Mouse (Mus musculus) liver, adult (tissue): ENCODE data around the gene Adnp.

Source experiments
- GATA4 ChIP-seq: IDR thresholded peaks from 2 replicates; pipeline ENCODE4 v1.6.1; 2014; ENCODE audit warnings: mild to moderate bottlenecking, low read length; ENCODE audit not compliant: insufficient replicate concordance

Adnp gene

GRCm38 (mm10) chr2:168229116-168230025 is 22.5 kb upstream of the Adnp start:
- no peak for TF ChIP-seq GATA4

GRCm38 (mm10) chr2:168223326-168223725 is 16.4 kb upstream of the Adnp start:
- no peak for TF ChIP-seq GATA4

GRCm38 (mm10) chr2:168213788-168214397 is 7.0 kb upstream of the Adnp start:
- no peak for TF ChIP-seq GATA4

- no peak for TF ChIP-seq GATA4
Observed at GRCm38 (mm10) chr2:168207883-168208282, 971 bp upstream of the Adnp start.

- TF ChIP-seq GATA4 = no peak
Observed at GRCm38 (mm10) chr2:168205681-168206631, 956 bp downstream of the Adnp start.

- no peak; the same call in 1 of the 2 replicates for TF ChIP-seq GATA4
Observed at GRCm38 (mm10) chr2:168205265-168205664, 1.6 kb downstream of the Adnp start.

GRCm38 (mm10) chr2:168204476-168204999 is 2.4 kb downstream of the Adnp start:
- no peak for TF ChIP-seq GATA4

GRCm38 (mm10) chr2:168200014-168200691 is 6.8 kb downstream of the Adnp start:
- TF ChIP-seq GATA4 = 0 out of 2 replicates have a peak, but pooled peaks have one; percentile 18

- TF ChIP-seq GATA4 = no peak
Observed at GRCm38 (mm10) chr2:168199476-168199875, 7.4 kb downstream of the Adnp start.

GRCm38 (mm10) chr2:168198421-168198820 is 8.5 kb downstream of the Adnp start:
- no peak for TF ChIP-seq GATA4

- no peak for TF ChIP-seq GATA4
Observed at GRCm38 (mm10) chr2:168195721-168196120, 11.2 kb downstream of the Adnp start.

- no peak for TF ChIP-seq GATA4
Observed at GRCm38 (mm10) chr2:168193685-168194084, 13.2 kb downstream of the Adnp start.

- no peak for TF ChIP-seq GATA4
Observed at GRCm38 (mm10) chr2:168191856-168192255, 15.1 kb downstream of the Adnp start.

- no peak for TF ChIP-seq GATA4
Observed at GRCm38 (mm10) chr2:168175946-168176345, 31.0 kb downstream of the Adnp start.
